Mouse (Mus musculus): ENCODE measurements around the gene Cep89.

Gene Cep89

DNA sequence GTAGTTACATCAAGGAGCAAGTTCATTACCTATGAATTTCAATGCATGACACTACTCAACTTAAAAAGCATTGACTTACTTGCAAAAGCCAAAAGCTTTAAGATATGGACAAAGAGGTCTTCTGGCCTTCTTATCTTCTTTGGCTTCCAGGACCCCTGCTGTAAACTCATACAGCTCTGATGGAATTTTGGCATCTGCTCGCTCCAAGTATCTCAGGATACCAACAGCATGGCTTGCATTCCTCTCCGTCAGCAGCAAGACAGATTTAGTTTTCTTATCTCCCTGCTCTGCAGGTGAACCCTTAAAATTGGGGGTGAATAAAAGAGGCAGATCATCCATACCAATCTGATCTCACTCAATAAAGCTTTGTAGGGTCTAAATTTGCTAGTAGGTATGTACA, 88.3 kb downstream of the Cep89 start:
- DNase-seq (ENCODE audit: low spot score in 2 of 2): no peak

DNA sequence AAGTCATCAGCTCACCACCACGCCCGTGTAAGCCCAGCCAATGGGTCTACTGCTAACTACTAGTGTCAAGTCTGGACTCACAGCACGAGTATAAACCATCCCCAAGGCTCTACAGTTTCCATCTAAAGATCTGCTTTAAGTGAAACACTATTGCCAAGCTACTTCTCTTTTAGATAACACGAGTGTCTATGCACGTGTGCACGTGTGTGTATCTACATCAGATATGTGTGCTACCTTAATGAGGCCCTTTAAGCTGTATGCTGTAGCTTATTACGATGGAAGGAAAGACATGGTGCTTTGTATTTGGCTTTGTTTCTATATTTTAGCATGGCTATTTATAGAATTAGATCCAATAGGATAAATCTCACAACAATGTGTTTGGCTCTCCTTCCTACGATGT, 89.7 kb downstream of the Cep89 start:
- DNase-seq (ENCODE audit: low spot score in 2 of 2): no peak
